Mouse (Mus musculus) megakaryocyte, adult 5-6 weeks (primary cell): ENCODE measurements around the gene Gstm5. TPM values are rescaled to one million over a fixed set of nuclear protein-coding genes. Genes with fewer than 3 reads are reported as not detected.
"Not testable (repeated sequence)": the region's sequence is repeated elsewhere in the genome, so short reads cannot be mapped to it uniquely, and the experiment has no call there.

ENCODE experiments used
- ATAC-seq: 2 replicates; pipeline ENCODE4 v1.8.0; 2016; ENCODE audit warnings: mild to moderate bottlenecking, inconsistent platforms; ENCODE audit not compliant: poor library complexity, severe bottlenecking
- total RNA-seq, 2 experiments: library from RNA; stranded (forward) in 1 of 2; stranded (reverse) in 1 of 2; fragments of 153-499, 151-499 nt in 1 of 2; fragments of 221-1000, 200-1000 nt in 1 of 2; gene quantifications; 2 replicates each; pipeline versions ENCODE4 v1.2.3 to v1.2.4; 2015 to 2017

Gene Gstm5
- 4.7 and 15.4 TPM in 2 replicates for total RNA-seq (2015)
- 2.5 and 3.5 TPM in 2 replicates for total RNA-seq (2017)

- peak; percentile 95 for ATAC-seq
These were observed at the start of gene Gstm5 for GRCm38 (mm10) chr3:107895720-107896569. Gene Gstm5, plus strand, starts transcription at chr3:107895821.

- peak; percentile 65 for ATAC-seq
These were observed 49.4 kb upstream of the Gstm5 start for GRCm38 (mm10) chr3:107846175-107846574.

DNA sequence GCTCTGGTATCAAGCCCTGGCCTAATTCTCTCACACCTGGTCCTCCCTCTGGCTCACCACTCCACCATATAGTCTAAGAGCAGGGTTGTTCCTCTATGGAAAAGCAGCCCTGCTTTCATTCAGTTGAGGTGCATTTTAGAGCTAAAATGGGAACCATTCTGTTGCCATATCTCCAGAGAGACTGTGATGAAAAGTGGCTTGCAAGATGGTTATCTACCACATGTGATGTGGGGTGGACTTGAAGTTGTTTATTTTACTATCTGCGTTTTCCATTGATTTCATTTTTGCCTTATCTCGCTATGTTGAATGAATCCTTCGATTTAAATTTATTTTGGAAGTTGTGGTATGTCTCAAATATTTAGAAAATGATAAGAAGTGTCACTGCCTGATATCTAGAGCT, 48.8 kb upstream of the Gstm5 start:
- ATAC-seq: 0 out of 2 replicates have a peak, but pooled peaks have one; percentile 19

DNA sequence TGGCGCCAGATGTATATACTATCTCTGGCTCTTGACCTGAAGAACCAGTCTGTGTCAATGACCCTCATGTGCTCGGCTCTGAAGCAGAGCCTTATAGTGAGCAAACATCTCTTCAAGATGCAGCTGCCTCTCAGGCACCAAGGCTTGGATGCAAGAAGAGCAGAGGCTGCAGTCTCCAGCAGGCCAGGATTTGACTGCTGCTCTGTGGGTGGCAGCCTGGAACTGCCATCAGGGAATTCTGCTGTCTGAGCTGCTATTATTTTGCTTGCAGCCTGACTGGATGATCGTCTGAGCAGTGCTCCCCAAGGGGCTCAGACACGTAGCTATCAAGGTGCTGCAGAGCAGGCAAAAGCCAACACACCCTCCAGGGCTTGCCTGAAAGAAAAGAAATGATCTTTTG, 47.5 kb upstream of the Gstm5 start:
- ATAC-seq: no peak

DNA sequence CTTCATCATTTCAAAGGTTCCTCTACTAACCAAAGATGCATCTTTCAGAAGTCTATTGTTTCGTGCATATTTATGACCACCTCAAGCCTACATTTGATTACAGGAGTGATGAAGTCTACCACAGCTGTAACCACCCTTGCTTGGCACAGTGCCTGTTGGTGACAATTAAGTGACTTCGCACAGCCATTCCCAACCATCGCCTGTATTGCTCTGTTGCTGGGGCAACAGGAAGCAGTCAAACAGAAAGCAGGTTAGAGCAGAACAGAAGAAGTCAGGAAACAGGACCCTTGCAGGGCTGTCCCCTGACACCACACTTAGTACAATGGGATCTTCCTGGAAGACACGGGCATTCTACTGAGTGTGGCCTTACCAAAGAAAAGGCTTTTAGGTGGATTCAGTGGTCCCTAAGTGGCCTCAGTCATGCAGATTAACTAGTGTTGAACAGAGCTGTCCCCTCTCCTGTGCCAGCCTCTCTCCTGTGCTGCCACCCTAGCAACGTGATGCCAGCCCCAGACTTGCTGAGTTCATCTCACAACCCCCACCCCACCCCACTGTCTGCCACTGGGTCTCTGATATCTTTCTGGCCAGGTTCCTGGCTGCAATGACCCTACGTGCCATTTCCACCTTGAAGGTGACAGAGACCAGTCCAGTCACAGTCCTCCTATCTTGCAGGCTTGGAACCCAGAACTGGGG, 46.5 kb upstream of the Gstm5 start:
- ATAC-seq: no peak

DNA sequence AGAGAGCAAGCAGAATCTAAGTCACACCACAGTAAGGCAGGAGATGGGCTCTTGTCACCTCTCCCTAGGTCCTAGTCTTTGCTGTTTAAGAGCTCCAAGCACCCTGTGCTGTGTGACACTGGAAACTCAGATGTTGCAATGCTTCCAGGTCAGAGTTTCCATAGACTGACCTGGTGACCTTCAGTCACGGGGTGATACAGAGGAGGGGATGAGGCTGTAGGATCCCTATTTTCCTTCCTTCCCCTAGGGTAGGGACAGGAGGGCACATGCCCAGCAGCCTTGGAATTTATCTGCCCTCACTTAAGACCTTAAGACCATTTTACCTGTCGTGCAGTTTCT, 46.0 kb upstream of the Gstm5 start:
- ATAC-seq: peak; percentile 13; the same call in 1 of the 2 replicates

- no peak for ATAC-seq
These were observed 45.1 kb upstream of the Gstm5 start for GRCm38 (mm10) chr3:107850418-107851031.

GRCm38 (mm10) chr3:107852786-107853185, 42.8 kb upstream of the Gstm5 start:
- peak; percentile 81 for ATAC-seq

GRCm38 (mm10) chr3:107853232-107854181, 42.1 kb upstream of the Gstm5 start:
- peak; percentile 50 for ATAC-seq

DNA sequence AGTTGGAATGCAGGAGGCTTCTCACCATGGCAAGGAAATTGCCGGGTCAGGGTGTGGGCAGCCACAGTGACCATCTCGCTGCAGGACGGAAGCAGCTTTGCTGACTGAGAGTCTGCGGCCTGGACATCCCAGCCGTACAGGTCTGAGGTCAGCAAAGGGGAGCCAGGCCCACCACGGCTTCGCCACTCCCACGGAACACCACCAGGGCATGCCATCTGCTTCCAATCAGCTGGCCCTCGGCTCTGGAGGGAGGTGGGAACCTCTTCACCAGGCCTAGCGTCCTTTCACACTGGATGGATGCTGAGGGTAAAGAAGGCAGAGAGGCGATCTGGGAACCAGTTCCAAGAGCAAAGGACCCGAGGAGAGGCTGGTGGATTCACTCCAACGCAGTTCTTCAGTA, 40.3 kb upstream of the Gstm5 start:
- no peak for ATAC-seq

GRCm38 (mm10) chr3:107857646-107858045, 38.0 kb upstream of the Gstm5 start:
- ATAC-seq: no peak

DNA sequence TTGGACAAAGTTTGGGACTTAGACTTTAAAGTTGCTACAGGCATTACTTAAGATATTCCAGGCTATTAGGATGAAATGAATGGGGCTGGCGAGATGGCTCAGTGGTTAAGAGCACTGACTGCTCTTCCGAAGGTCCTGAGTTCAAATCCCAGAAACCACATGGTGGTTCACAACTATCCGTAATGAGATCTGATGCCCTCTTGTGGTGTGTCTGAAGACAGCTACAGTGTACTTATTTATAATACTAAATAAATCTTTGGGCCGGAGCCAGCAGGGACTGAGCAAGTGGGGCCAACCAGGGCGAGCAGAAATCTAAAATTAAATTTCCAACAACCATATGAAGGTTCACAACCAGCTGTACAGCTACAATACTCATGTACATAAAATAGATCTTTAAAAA, 34.1 kb upstream of the Gstm5 start:
- ATAC-seq: not testable (repeated sequence)

- ATAC-seq: 0 out of 2 replicates have a peak, but pooled peaks have one; percentile 31
These were observed 33.1 kb upstream of the Gstm5 start for GRCm38 (mm10) chr3:107862471-107862870.

- no peak for ATAC-seq
These were observed 32.1 kb upstream of the Gstm5 start for GRCm38 (mm10) chr3:107863471-107863870.

DNA sequence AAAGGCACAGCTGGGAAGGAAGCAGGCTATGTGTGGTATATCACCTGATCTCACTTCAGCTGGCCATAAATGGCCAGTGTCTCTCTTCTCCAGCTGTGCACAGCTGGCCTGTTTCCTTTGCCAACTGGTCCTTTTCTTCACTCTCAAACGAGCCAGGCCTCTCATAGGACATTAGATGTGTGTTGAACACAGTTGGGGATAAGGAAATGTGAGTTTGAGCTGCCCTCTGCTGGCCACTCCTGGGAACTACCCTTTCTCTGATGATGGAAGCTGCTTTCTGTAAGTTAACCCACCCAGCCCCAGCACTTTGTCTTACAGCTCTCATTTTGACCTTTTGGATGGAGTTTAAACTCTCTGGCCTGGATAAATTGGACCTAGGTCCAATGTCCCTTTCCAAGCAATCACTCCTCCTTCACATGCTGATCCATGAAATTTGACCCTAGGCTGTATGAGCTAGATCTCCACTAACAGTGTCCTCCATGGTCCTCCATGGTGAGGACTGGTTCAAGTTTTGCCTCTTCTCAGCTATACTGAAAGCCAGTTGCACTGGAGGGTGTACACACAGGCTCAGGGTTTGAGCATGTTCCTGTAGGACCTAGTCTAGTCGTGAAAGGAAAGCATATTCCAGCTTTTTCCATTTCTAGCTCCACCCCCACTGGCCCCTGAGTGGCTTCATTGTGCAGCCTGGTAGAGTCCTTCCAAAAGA, 31.6 kb upstream of the Gstm5 start:
- peak; percentile 81 for ATAC-seq

DNA sequence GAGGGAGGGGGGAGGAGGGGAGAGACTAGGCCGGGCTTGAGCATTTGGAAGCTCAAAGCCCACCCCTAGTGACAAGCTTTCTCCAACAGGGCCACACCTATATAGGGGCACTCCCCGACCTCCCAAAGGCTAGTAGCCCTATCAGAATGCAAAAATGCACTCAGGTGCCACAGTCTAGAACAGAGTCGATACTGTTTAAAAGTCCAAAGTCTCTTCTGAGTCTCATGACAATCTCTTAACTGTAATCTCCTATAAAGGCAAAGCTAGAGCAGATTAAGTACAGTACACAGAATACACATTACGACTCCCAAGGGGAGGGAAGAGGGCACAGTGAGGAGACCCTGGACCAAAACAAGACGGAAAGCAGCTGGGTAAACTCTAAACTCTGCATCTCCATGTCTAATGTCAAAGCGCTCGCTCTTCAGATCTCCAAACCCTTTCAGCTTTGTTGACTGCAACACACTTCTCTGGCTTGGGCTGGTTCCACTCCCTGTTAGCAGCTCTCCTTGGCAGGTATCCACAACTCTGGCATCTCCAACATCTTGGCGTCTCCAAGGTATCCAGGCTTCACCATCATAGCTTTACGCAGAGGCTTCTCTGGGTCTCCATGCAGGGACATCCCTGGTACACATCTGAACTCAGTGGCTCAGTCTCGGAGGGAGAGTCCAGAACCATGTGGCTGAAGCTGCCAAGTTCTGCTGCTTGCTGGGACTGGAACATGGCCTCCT, 30.1 kb upstream of the Gstm5 start:
- no peak for ATAC-seq

DNA sequence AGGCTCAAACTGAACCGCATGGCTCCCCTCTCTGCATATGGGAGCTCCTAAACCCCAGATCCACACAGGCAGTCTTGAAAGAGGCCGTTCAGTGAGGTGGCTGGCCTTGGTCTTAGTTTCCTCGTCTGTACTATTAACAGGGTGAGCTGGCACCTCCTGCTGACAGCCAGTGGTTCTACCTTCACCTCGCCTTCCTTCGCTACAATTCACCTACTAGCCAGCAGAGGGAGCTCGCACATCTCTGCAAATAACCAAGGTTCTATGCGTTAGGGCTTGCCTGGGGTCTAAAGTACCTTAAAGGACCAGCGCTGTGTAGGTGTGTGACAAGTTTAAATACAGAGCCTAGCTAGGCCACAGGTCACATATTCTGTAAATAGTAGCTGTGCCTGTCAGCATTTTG, 28.5 kb upstream of the Gstm5 start:
- ATAC-seq: peak; percentile 93

GRCm38 (mm10) chr3:107868452-107868851, 27.2 kb upstream of the Gstm5 start:
- no peak for ATAC-seq

DNA sequence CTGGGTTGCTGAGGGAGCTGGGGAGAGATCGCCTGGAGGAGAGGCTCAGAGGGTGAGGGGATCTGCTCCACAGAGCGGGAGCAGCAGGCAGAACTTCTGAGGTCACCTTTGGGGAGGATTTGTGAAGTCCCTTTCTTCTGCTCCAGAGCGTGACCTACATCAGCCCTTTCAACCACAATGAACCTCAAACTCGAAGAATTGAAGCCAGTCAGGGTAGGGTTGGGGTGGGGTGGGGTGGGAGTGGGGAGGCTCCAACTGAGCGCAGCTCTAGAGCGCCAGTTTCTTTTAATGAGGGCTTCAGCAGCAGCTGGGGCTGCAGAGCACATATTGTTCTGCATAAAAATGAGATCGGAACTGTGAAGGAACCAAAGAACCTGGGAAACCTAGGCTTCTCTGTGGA, 26.5 kb upstream of the Gstm5 start:
- ATAC-seq: no peak
